Mouse (Mus musculus): ENCODE results near the gene Misp. TPM values are rescaled to one million over a fixed set of nuclear protein-coding genes. Genes with fewer than 3 reads are reported as not detected.
A peak's percentile ranks its signal among the peaks of the same experiment; 100 is the strongest.

Gene Misp
- polyA plus RNA-seq, 1 experiment from 2014 or later: 2.5 TPM

- Histone ChIP-seq H3K27me3 (no peaks in the 10 kb centered on the region), H3K36me3 (peaks cover 6% of the 10 kb centered on the region; the same call in 1 of the 2 replicates), H3K4me3 (no peak overlapping the region), H3K9me3 (no peaks in the 10 kb centered on the region), H3K4me2 (no peak overlapping the region), H3K9ac (no peak overlapping the region), H3K27ac (no peak overlapping the region; the same call in 1 of the 2 replicates), H3K4me1 (peaks cover 31% of the 10 kb centered on the region)
- no peak for ATAC-seq (ENCODE audit: insufficient number of reproducible peaks, insufficient read depth, low FRiP score, low TSS enrichment, low read depth)
- 51% methylated on average over 15 of the region's 15 CpGs for WGBS
Observed at GRCm38 (mm10) chr10:79797326-79797725, 23.5 kb upstream of the Misp start.

DNA sequence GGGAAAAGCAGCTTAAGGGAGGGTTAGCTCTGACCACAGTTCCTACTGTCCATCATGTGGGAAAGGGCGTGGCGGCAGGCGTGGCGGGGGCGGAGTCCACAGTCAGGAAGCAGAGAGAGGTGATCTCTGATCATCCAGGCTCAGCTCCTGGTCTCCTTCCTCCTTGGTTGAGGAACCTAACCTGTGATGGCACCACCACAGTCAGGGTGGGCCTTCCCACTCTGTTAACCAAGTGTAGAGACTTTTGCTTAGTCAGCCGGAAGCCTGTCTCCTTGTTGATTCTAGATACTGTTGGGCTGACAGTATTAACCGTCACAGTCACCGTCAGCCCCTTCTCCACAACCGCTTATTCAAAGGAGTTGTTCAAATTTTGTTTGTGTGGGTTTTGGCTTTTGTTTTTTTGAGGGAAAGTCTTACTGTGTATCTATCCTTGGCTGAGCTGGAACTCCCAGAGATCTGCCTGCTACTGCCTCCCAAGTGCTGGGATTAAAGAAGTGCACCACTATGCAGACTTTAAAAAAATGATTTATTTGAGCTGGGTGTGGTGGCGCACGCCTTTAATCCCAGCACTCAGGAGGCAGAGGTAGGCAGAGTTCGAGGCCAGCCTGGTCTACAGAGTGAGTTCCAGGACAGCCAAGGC lies 22.4 kb upstream of the Misp start:
- H3K4me3 ChIP-seq: no peak overlapping the region
- H3K27me3 ChIP-seq: no peaks in the 10 kb centered on the region
- 91% methylated on average over 12 of the region's 12 CpGs for WGBS
- no peak for ATAC-seq (ENCODE audit: insufficient number of reproducible peaks, insufficient read depth, low FRiP score, low TSS enrichment, low read depth)
- no peaks in the 10 kb centered on the region for H3K9me3 ChIP-seq
- H3K36me3 ChIP-seq: peaks cover 6% of the 10 kb centered on the region; the same call in 1 of the 2 replicates
- H3K27ac ChIP-seq: no peak overlapping the region
- H3K4me2 ChIP-seq: no peak overlapping the region
- no peak overlapping the region for H3K9ac ChIP-seq
- peaks cover 36% of the 10 kb centered on the region for H3K4me1 ChIP-seq

GRCm38 (mm10) chr10:79800508-79800907 lies 20.3 kb upstream of the Misp start:
- H3K4me1 ChIP-seq: peaks cover 41% of the 10 kb centered on the region
- WGBS: 78% methylated on average over 11 of the region's 11 CpGs
- no peaks in the 10 kb centered on the region for H3K27me3 ChIP-seq
- no peak overlapping the region for H3K4me3 ChIP-seq
- H3K27ac ChIP-seq: no peak overlapping the region
- no peaks in the 10 kb centered on the region for H3K9me3 ChIP-seq
- no peak overlapping the region for H3K9ac ChIP-seq
- ATAC-seq (ENCODE audit: insufficient number of reproducible peaks, insufficient read depth, low FRiP score, low TSS enrichment, low read depth): no peak
- no peak overlapping the region for H3K4me2 ChIP-seq
- peaks cover 6% of the 10 kb centered on the region; the same call in 1 of the 2 replicates for H3K36me3 ChIP-seq

GRCm38 (mm10) chr10:79801837-79802236 lies 19.0 kb upstream of the Misp start:
- Histone ChIP-seq H3K9me3 (no peaks in the 10 kb centered on the region), H3K4me1 (peaks cover 47% of the 10 kb centered on the region), H3K27ac (no peak overlapping the region; the same call in 1 of the 2 replicates), H3K4me2 (no peak overlapping the region), H3K4me3 (no peak overlapping the region), H3K9ac (no peak overlapping the region), H3K27me3 (no peaks in the 10 kb centered on the region), H3K36me3 (peaks cover 6% of the 10 kb centered on the region; the same call in 1 of the 2 replicates)
- no peak for ATAC-seq (ENCODE audit: insufficient number of reproducible peaks, insufficient read depth, low FRiP score, low TSS enrichment, low read depth)
- WGBS: 50% methylated on average over 3 of the region's 3 CpGs

DNA sequence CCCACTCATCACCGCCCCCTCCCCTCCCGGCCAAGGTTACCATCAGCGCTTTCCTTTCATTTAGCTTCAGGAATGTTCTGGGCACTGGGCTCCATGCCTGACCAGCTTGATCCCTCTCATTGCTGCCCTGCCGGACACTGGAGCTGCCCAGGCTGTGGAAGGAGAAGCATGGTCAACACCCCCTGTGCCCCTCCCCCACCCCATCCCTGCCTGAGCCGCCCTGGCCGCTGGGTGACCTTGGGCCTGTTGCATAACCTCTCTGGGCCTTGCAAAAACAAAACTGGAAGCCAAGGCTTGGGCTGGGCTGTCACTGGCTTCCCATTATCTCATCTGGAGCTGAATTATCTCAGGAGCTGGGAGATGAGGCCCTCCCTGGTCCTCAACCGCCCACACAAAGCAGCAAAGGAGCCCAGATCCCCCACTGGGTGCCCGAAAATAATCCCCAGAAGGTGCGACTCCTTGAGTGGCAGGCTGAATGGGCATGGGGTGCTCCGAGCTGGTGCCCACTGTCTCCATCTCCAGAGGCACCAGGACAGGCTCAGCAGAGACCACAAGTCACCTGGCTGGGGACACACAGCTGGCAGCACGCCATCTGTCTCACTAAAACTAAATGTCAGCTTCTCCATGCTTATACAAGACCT lies 18.3 kb upstream of the Misp start:
- peak overlapping the region; percentile 51 for H3K27ac ChIP-seq
- H3K27me3 ChIP-seq: no peaks in the 10 kb centered on the region
- no peak for ATAC-seq (ENCODE audit: insufficient number of reproducible peaks, insufficient read depth, low FRiP score, low TSS enrichment, low read depth)
- H3K4me3 ChIP-seq: no peak overlapping the region
- 56% methylated on average over 11 of the region's 11 CpGs for WGBS
- H3K9ac ChIP-seq: no peak overlapping the region
- H3K4me2 ChIP-seq: no peak overlapping the region
- H3K9me3 ChIP-seq: no peaks in the 10 kb centered on the region
- peaks cover 7% of the 10 kb centered on the region for H3K36me3 ChIP-seq
- H3K4me1 ChIP-seq: peaks cover 44% of the 10 kb centered on the region

DNA sequence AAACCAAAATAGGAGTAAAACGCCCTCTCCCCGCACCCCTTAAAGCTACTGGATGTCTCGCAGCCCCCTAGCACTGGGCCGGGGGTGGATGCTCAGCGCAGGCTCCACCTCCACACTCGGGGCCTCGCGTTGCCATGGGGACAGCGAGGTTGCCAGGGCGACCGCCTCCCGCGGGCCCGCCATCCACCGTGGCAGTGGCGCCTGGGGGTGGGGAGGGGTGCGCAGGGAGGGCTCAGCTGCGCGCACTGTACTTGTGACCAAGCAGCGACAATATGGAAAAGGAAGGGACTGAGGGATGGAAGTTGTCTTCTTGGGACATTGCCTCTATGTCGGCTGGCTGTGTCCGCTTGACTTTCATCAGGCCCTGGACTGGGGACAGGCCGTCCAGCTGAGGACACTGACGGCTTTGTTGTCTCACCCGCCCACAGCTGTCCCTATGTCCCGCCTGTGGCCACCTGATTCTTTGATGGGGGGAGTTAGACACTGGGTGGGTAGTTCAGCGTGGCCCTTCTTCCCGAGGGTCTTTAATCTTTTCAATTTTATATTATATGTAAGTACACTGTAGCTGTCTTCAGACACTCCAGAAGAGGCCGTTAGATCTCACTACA lies 17.0 kb upstream of the Misp start:
- Histone ChIP-seq H3K4me1 (peaks cover 43% of the 10 kb centered on the region), H3K9ac (peak overlapping the region; percentile 57)
- peak; percentile 56; the same call in 1 of the 2 replicates for ATAC-seq (ENCODE audit: insufficient number of reproducible peaks, insufficient read depth, low FRiP score, low TSS enrichment, low read depth)

GRCm38 (mm10) chr10:79805636-79806035 lies 15.2 kb upstream of the Misp start:
- WGBS: 57% methylated on average over 11 of the region's 11 CpGs
- no peak for ATAC-seq (ENCODE audit: insufficient number of reproducible peaks, insufficient read depth, low FRiP score, low TSS enrichment, low read depth)
- Histone ChIP-seq H3K27ac (no peak overlapping the region), H3K4me1 (peaks cover 43% of the 10 kb centered on the region), H3K9ac (no peak overlapping the region), H3K9me3 (no peaks in the 10 kb centered on the region), H3K27me3 (no peaks in the 10 kb centered on the region), H3K4me3 (no peak overlapping the region), H3K4me2 (no peak overlapping the region), H3K36me3 (peaks cover 39% of the 10 kb centered on the region)

More for the DNA sequence above, 17.0 kb upstream of the Misp start:
- peak overlapping the region; percentile 51 for H3K27ac ChIP-seq
- peak overlapping the region; percentile 53 for H3K4me2 ChIP-seq
- H3K36me3 ChIP-seq: peaks cover 21% of the 10 kb centered on the region
- 9% methylated on average over 29 of the region's 29 CpGs for WGBS
- peak overlapping the region; percentile 17 for H3K4me3 ChIP-seq
- no peaks in the 10 kb centered on the region for H3K9me3 ChIP-seq
- H3K27me3 ChIP-seq: no peaks in the 10 kb centered on the region

- H3K4me1 ChIP-seq: peaks cover 43% of the 10 kb centered on the region
- WGBS: 86% methylated on average over 9 of the region's 9 CpGs
- H3K36me3 ChIP-seq: peaks cover 46% of the 10 kb centered on the region
- no peak for ATAC-seq (ENCODE audit: insufficient number of reproducible peaks, insufficient read depth, low FRiP score, low TSS enrichment, low read depth)
- H3K4me3 ChIP-seq: no peak overlapping the region
- no peaks in the 10 kb centered on the region for H3K27me3 ChIP-seq
- no peak overlapping the region for H3K9ac ChIP-seq
- no peaks in the 10 kb centered on the region for H3K9me3 ChIP-seq
- no peak overlapping the region for H3K27ac ChIP-seq
- H3K4me2 ChIP-seq: no peak overlapping the region
Observed at GRCm38 (mm10) chr10:79806331-79806730, 14.5 kb upstream of the Misp start.

DNA sequence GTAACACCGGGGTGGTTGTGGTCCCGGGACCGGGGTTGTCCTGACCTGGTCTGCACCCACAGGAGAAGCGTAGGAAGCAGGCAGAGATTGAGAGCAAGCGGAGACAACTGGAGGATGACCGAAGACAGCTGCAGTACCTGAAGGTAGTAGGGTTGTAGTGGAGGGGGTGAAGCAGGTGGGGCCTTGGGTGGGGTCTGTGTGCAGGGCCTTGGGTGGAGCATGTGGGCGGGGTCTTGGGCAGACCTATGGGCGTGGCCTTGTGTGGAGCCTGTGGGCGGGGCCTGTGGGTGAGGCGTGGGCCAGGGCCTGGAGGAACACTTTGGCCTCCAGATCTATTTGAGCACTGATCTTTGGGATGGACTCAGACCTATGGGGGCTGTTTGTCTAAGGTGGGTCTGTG lies 13.8 kb upstream of the Misp start:
- ATAC-seq (ENCODE audit: insufficient number of reproducible peaks, insufficient read depth, low FRiP score, low TSS enrichment, low read depth): no peak
- H3K9ac ChIP-seq: no peak overlapping the region
- H3K27me3 ChIP-seq: no peaks in the 10 kb centered on the region
- WGBS: 78% methylated on average over 10 of the region's 10 CpGs
- no peaks in the 10 kb centered on the region for H3K9me3 ChIP-seq
- peaks cover 53% of the 10 kb centered on the region for H3K36me3 ChIP-seq
- no peak overlapping the region for H3K4me3 ChIP-seq
- H3K27ac ChIP-seq: peak overlapping the region; percentile 45; the same call in 1 of the 2 replicates
- peaks cover 40% of the 10 kb centered on the region for H3K4me1 ChIP-seq
- H3K4me2 ChIP-seq: no peak overlapping the region

DNA sequence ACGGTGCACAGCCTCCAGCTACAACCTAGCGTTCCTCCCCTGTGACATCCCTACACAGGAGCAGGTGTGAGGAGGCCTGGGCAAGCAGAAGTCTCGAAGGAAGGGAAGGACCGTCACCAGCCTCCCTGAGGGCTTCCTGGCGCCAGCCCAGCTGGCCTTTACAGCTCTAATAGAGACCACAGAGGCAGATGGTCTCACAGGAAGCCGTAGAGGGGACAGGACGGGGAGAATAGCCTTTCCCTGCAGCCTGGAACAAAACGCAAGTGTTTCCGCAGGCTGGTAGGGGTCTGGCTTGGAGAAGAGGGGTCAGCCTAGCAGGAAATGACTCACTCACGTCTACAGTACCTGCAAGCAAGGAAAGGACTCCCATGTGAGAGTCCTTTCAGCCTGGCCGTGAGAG lies 13.0 kb upstream of the Misp start:
- Histone ChIP-seq H3K36me3 (peaks cover 58% of the 10 kb centered on the region), H3K27me3 (no peaks in the 10 kb centered on the region), H3K27ac (peak overlapping the region; percentile 45), H3K9me3 (no peaks in the 10 kb centered on the region), H3K9ac (0 out of 2 replicates have a peak overlapping the region, but pooled peaks have one; percentile 21), H3K4me2 (no peak overlapping the region), H3K4me1 (peaks cover 32% of the 10 kb centered on the region), H3K4me3 (no peak overlapping the region)
- 49% methylated on average over 11 of the region's 11 CpGs for WGBS
- no peak for ATAC-seq (ENCODE audit: insufficient number of reproducible peaks, insufficient read depth, low FRiP score, low TSS enrichment, low read depth)

DNA sequence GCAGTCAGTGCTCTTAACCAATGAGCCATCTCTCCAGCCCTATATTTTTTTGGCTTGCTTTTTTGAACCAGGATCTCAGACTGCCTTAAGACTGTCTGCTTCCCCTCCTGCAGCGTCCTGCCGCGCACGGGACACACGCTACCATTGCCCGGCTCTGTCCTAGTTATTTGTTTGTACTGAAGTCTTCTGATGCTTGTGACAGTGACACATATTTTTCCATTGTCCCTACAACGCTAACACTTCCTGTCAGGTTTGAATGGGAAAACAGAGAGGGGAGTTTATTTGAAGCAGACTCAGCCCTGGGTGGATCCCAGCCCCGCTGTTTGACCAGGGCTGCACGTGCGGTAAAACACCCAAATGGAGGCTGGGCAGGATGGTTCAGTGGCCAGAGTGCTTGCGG lies 12.1 kb upstream of the Misp start:
- no peak for ATAC-seq (ENCODE audit: insufficient number of reproducible peaks, insufficient read depth, low FRiP score, low TSS enrichment, low read depth)
- peak overlapping the region; percentile 66 for H3K27ac ChIP-seq
- H3K4me2 ChIP-seq: no peak overlapping the region
- whole genome bisulfite sequencing: 80% methylated on average over 11 of the region's 11 CpGs
- H3K9me3 ChIP-seq: no peaks in the 10 kb centered on the region
- peaks cover 23% of the 10 kb centered on the region for H3K4me1 ChIP-seq
- H3K9ac ChIP-seq: no peak overlapping the region
- peaks cover 60% of the 10 kb centered on the region for H3K36me3 ChIP-seq
- no peak overlapping the region for H3K4me3 ChIP-seq
- no peaks in the 10 kb centered on the region for H3K27me3 ChIP-seq

All from embryonic facial prominence, embryonic 13.5 days (tissue).